Mouse (Mus musculus) spleen, adult 2 months (tissue): ENCODE data around the gene Tgfb2.

Experiments used
- CTCF ChIP-seq: fragments of 200-500 bp; IDR thresholded peaks from 2 replicates; pipeline ENCODE4 v1.5.1; 2011; ENCODE audit warnings: mild to moderate bottlenecking, inconsistent platforms; ENCODE audit not compliant: insufficient read depth, insufficient read length, insufficient replicate concordance; ENCODE audit errors: extremely low read depth
- POLR2A ChIP-seq: fragments of 200-500 bp; IDR thresholded peaks from 2 replicates; pipeline ENCODE4 v1.6.1; 2011; ENCODE audit warnings: low read depth, low read length, inconsistent platforms

DNA sequence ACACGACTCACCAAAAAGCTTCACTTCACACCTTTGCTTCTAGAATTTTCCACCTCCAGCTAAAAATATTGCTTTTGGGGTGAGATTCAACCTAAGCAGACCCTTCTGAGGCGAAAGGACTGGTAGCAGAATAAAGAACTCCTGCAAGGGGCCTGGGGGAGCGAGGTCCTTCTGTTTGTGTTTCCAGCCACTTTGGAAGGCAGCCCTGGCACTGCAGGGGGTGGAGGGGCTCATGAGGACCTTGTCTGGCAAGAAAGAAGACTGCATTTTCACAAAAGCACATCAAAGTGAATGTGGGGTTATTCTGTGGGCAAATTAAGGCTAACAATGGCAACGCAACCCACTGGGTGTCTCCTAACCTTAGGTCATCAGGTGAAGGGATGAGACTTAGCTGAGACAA, 32.6 kb downstream of the Tgfb2 start:
- TF ChIP-seq POLR2A (no peak), CTCF (no peak)
